Mouse (Mus musculus) olfactory bulb, adult 2 months (tissue): Measurements from ENCODE around the gene Prep.

Experiments used
- CTCF ChIP-seq: fragments of 200-500 bp; IDR thresholded peaks from 2 replicates; pipeline ENCODE4 v1.5.1; 2012; ENCODE audit warnings: low read depth, mild to moderate bottlenecking, low read length, moderate library complexity; ENCODE audit not compliant: insufficient read depth
- POLR2A ChIP-seq: fragments of 200-500 bp; IDR thresholded peaks from 2 replicates; pipeline ENCODE4 v1.6.1; 2012; ENCODE audit warnings: mild to moderate bottlenecking, low read depth, low read length, moderate library complexity; ENCODE audit not compliant: insufficient read depth

DNA sequence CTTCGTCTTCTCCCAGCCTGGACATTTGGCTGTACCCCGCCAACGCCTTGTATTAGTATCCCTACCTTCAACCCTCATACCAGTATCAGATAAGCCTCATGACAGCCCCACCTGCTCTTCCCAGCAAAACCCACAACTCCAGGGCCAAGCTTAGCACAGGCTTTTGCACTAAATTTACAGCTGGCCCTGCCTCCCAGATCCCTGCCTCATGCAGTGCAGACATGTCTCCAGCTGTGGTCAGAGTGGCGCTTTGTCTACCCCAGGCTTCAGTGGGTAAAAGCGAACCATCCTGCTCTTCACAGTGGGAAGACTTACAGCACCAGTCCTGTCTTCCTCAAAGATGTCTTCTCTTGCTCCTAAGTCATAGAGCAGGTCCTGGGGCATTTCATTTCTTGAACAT, 49.8 kb downstream of the Prep start:
- no peak for TF ChIP-seq CTCF
- TF ChIP-seq POLR2A, result no peak
